Mouse (Mus musculus) embryonic stem cell, embryonic (primary cell): ENCODE results near the gene Idnk.

Source experiments
- CTCF ChIA-PET, 4 experiments: fragments of 300-600 bp in 2 of 4; fragments of 350-600 bp in 2 of 4; sonication (Branson Sonifier 250); formaldehyde crosslinking; loops; one replicate each; lab custom pipeline; 2022; ENCODE audit warnings: inconsistent platforms in 2 of 4; lab: Charles Lee
- POLR2A ChIA-PET, 4 experiments: fragments of 300-600 bp in 2 of 4; fragments of 350-600 bp in 2 of 4; sonication (Branson Sonifier 250); formaldehyde crosslinking; loops; one replicate each; lab custom pipeline; 2022; ENCODE audit warnings: antibody characterized with exemption in 4 of 4, inconsistent platforms in 1 of 4; lab: Charles Lee

The Idnk gene

GRCm38 (mm10) chr13:58160761-58161160 is 3.3 kb downstream of the Idnk start:
- ChIA-PET POLR2A (interaction anchor here in 2 of 4 experiments (0.8 to 2.1 kb wide), 15 partner anchors 12 to 430 kb away, joined by 3 to 13 read pairs (median 3); partner anchors contain the start of genes Hnrnpa0 (in 2 of the 2), Rmi1 (in 1 of the 2) and Ubqln1 (in 1 of the 2)), CTCF (interaction anchor here in 2 of 4 experiments (0.9 to 1.9 kb wide), 9 partner anchors 11 to 429 kb away, joined by 3 to 6 read pairs (median 4); partner anchors contain the start of gene Hnrnpa0 (in 1 of the 2))

- ChIA-PET CTCF (interaction anchor here in 3 of 4 experiments (0.6 to 0.9 kb wide), 6 partner anchors 11 to 430 kb away, joined by 3 to 6 read pairs (median 3); partner anchors contain the start of gene Ubqln1 (in 1 of the 3)), POLR2A (interaction anchor here in 2 of 4 experiments (0.6 to 0.9 kb wide), 4 partner anchors 38 to 1132 kb away, joined by 4 to 8 read pairs (median 6); no protein-coding TSS in a partner anchor)
These were observed 5.9 kb downstream of the Idnk start for GRCm38 (mm10) chr13:58163343-58163742.

GRCm38 (mm10) chr13:58168119-58168518 is 10.7 kb downstream of the Idnk start:
- CTCF ChIA-PET, result no interaction called here
- POLR2A ChIA-PET, result no interaction called here

GRCm38 (mm10) chr13:58176105-58176504 is 18.7 kb downstream of the Idnk start:
- ChIA-PET CTCF (no interaction called here), POLR2A (interaction anchor here in 1 of 4 experiments (0.9 to 1.0 kb wide), 2 partner anchors 10 to 16 kb away, joined by 3 to 5 read pairs; no protein-coding TSS in a partner anchor)

GRCm38 (mm10) chr13:58177511-58178208 is 20.2 kb downstream of the Idnk start:
- ChIA-PET POLR2A (interaction anchor here in 2 of 4 experiments (0.8 to 1.9 kb wide), 7 partner anchors 9 to 48 kb away, joined by 3 to 8 read pairs (median 4); no protein-coding TSS in a partner anchor), CTCF (interaction anchor here in 3 of 4 experiments (0.7 to 1.2 kb wide), 7 partner anchors 9 to 29 kb away, joined by 3 to 24 read pairs (median 5); no protein-coding TSS in a partner anchor)

- ChIA-PET POLR2A (interaction anchor here in 1 of 4 experiments (1.2 to 1.4 kb wide), 2 partner anchors 10 to 12 kb away, joined by 4 read pairs; no protein-coding TSS in a partner anchor), CTCF (interaction anchor here in 2 of 4 experiments (0.6 to 1.6 kb wide), 3 partner anchors 13 to 44 kb away, joined by 3 to 4 read pairs (median 3); no protein-coding TSS in a partner anchor)
These were observed 24.4 kb downstream of the Idnk start for GRCm38 (mm10) chr13:58181607-58182551.

- CTCF ChIA-PET, result interaction anchor here in 1 of 4 experiments (1.0 kb wide), 1 partner anchor 97 kb away, joined by 3 read pairs; no protein-coding TSS in a partner anchor
- POLR2A ChIA-PET, result interaction anchor here in 2 of 4 experiments (0.9 to 1.1 kb wide), 3 partner anchors 14 to 206 kb away, joined by 3 to 4 read pairs (median 4); no protein-coding TSS in a partner anchor
These were observed 26.7 kb downstream of the Idnk start for GRCm38 (mm10) chr13:58184111-58184510.

GRCm38 (mm10) chr13:58186281-58186680 is 28.8 kb downstream of the Idnk start:
- CTCF ChIA-PET, result interaction anchor here in 2 of 4 experiments (0.6 to 0.7 kb wide), 3 partner anchors 9 to 386 kb away, joined by 3 to 4 read pairs (median 3); no protein-coding TSS in a partner anchor
- POLR2A ChIA-PET, result interaction anchor here in 1 of 4 experiments (0.6 kb wide), 1 partner anchor 22 kb away, joined by 3 read pairs; no protein-coding TSS in a partner anchor

GRCm38 (mm10) chr13:58187751-58188150 is 30.3 kb downstream of the Idnk start:
- ChIA-PET CTCF (interaction anchor here (0.6 to 1.3 kb wide), 12 partner anchors 9 to 1745 kb away, joined by 3 to 24 read pairs (median 6); no protein-coding TSS in a partner anchor), POLR2A (interaction anchor here in 2 of 4 experiments (0.6 to 1.3 kb wide), 6 partner anchors 9 to 491 kb away, joined by 3 to 5 read pairs (median 3); no protein-coding TSS in a partner anchor)

GRCm38 (mm10) chr13:58188412-58188811 is 31.0 kb downstream of the Idnk start:
- ChIA-PET CTCF (interaction anchor here (0.6 to 1.3 kb wide), 24 partner anchors 8 to 1746 kb away, joined by 3 to 24 read pairs (median 3); no protein-coding TSS in a partner anchor), POLR2A (interaction anchor here in 2 of 4 experiments (0.6 to 1.3 kb wide), 7 partner anchors 9 to 491 kb away, joined by 3 to 5 read pairs (median 3); partner anchors contain the start of gene Rmi1 (in 1 of the 2))

GRCm38 (mm10) chr13:58189473-58189872 is 32.0 kb downstream of the Idnk start:
- POLR2A ChIA-PET, result no interaction called here
- CTCF ChIA-PET, result interaction anchor here in 1 of 4 experiments (1.1 to 1.4 kb wide), 2 partner anchors 43 to 353 kb away, joined by 3 read pairs; no protein-coding TSS in a partner anchor

- ChIA-PET POLR2A (interaction anchor here in 2 of 4 experiments (0.6 to 1.7 kb wide), 5 partner anchors 8 to 31 kb away, joined by 3 to 4 read pairs (median 3); no protein-coding TSS in a partner anchor), CTCF (interaction anchor here in 3 of 4 experiments (0.7 to 1.0 kb wide), 3 partner anchors 42 to 503 kb away, joined by 3 to 4 read pairs (median 3); no protein-coding TSS in a partner anchor)
These were observed 34.1 kb downstream of the Idnk start for GRCm38 (mm10) chr13:58191516-58191915.

GRCm38 (mm10) chr13:58192146-58192545 is 34.7 kb downstream of the Idnk start:
- ChIA-PET POLR2A (interaction anchor here in 3 of 4 experiments (0.7 to 1.7 kb wide), 5 partner anchors 9 to 955 kb away, joined by 3 to 5 read pairs (median 4); no protein-coding TSS in a partner anchor), CTCF (interaction anchor here in 2 of 4 experiments (0.7 kb wide), 2 partner anchors 286 to 502 kb away, joined by 3 read pairs; no protein-coding TSS in a partner anchor)

- ChIA-PET CTCF (interaction anchor here in 1 of 4 experiments (0.7 kb wide), 1 partner anchor 66 kb away, joined by 3 read pairs; no protein-coding TSS in a partner anchor), POLR2A (interaction anchor here in 1 of 4 experiments (1.0 to 1.1 kb wide), 2 partner anchors 15 to 18 kb away, joined by 3 to 5 read pairs; no protein-coding TSS in a partner anchor)
These were observed 35.8 kb downstream of the Idnk start for GRCm38 (mm10) chr13:58193221-58193620.

- ChIA-PET CTCF (interaction anchor here in 1 of 4 experiments (1.0 to 1.4 kb wide), 3 partner anchors 9 to 348 kb away, joined by 3 to 4 read pairs (median 4); no protein-coding TSS in a partner anchor), POLR2A (interaction anchor here in 3 of 4 experiments (0.6 to 1.5 kb wide), 11 partner anchors 9 to 67 kb away, joined by 3 to 4 read pairs (median 3); partner anchors contain the start of genes Hnrnpa0 (in 2 of the 3) and Ubqln1 (in 1 of the 3))
These were observed 37.5 kb downstream of the Idnk start for GRCm38 (mm10) chr13:58194908-58195307.

- ChIA-PET POLR2A (interaction anchor here in 2 of 4 experiments (0.8 to 1.4 kb wide), 5 partner anchors 9 to 73 kb away, joined by 3 to 5 read pairs (median 3); no protein-coding TSS in a partner anchor), CTCF (interaction anchor here in 1 of 4 experiments (1.1 to 1.4 kb wide), 2 partner anchors 9 to 91 kb away, joined by 3 to 7 read pairs; no protein-coding TSS in a partner anchor)
These were observed 39.8 kb downstream of the Idnk start for GRCm38 (mm10) chr13:58197211-58197610.
